Mouse (Mus musculus) stomach, postnatal 0 days (tissue): Measurements from ENCODE around the gene Wbp2nl. TPM values are rescaled to one million over a fixed set of nuclear protein-coding genes. Genes with fewer than 3 reads are reported as not detected.

Experiments used
- ATAC-seq: fragments of 200-750 bp; cut with Nextera tagmentation; 2 replicates; pipeline ENCODE4 v1.8.0; 2017; ENCODE audit not compliant: low FRiP score, low TSS enrichment
- DNase-seq: peaks from one replicate; pipeline ENCODE4 v3.0.0-alpha.2; 2016; ENCODE audit warnings: low spot score
- H3K27ac ChIP-seq: fragments of 300-500 bp; sonication (generic); replicated peaks from 2 replicates; pipeline ENCODE4 v1.5.1; 2014; ENCODE audit warnings: mild to moderate bottlenecking, control low read depth
- H3K27me3 ChIP-seq: fragments of 300-500 bp; sonication (generic); 2 replicates; pipeline ENCODE4 v1.6.1; 2014; ENCODE audit warnings: low read length; ENCODE audit not compliant: control insufficient read depth, insufficient read depth
- H3K36me3 ChIP-seq: fragments of 300-500 bp; sonication (generic); 2 replicates; pipeline ENCODE4 v1.6.1; 2014; ENCODE audit warnings: low read length, mixed read lengths; ENCODE audit not compliant: control insufficient read depth, insufficient read depth
- H3K4me1 ChIP-seq: fragments of 300-500 bp; sonication (generic); replicated peaks from 2 replicates; pipeline ENCODE4 v1.6.1; 2014; ENCODE audit warnings: antibody characterized with exemption; ENCODE audit not compliant: control insufficient read depth, insufficient read depth
- H3K4me2 ChIP-seq: fragments of 300-500 bp; sonication (generic); replicated peaks from 2 replicates; pipeline ENCODE4 v1.6.1; 2014; ENCODE audit warnings: low read depth, mild to moderate bottlenecking, control low read depth, moderate library complexity
- H3K4me3 ChIP-seq: fragments of 300-500 bp; sonication (generic); 2 replicates; pipeline ENCODE4 v1.5.1; 2014; ENCODE audit warnings: low read depth, low read length, control low read depth
- H3K9ac ChIP-seq: fragments of 300-500 bp; sonication (generic); 2 replicates; pipeline ENCODE4 v1.6.1; 2014; ENCODE audit warnings: mild to moderate bottlenecking, low read length, control low read depth, mixed read lengths
- H3K9me3 ChIP-seq: fragments of 300-500 bp; sonication (generic); 2 replicates; pipeline ENCODE4 v1.6.1; 2016; ENCODE audit warnings: low read length; ENCODE audit not compliant: control insufficient read depth
- CTCF ChIP-seq: IDR thresholded peaks from 2 replicates; pipeline ENCODE4 v1.5.1; 2016; ENCODE audit warnings: antibody characterized with exemption, low read depth, mild to moderate bottlenecking, moderate library complexity
- EP300 ChIP-seq: optimal IDR thresholded peaks from 2 replicates; pipeline ENCODE3; 2016; ENCODE audit warnings: antibody characterized with exemption
- WGBS: fragments of 180-500 bp; shearing (Covaris S2); extraction: QIAGEN DNeasy Blood & Tissue Kit; methylation state at CpG from one replicate; pipeline ENCODE4 v1.1.7; 2014; 5-methylcytosine and 5-hydroxymethylcytosine counted together
- polyA plus RNA-seq: library from polyadenylated mRNA; unstranded; fragments of >200 nt; fragmentation: Nextera tagmentation; extraction: Ambion mirVana; gene quantifications from 2 replicates; pipeline ENCODE4 v1.2.1, GENCODE M21; 2015

Wbp2nl gene
- polyA plus RNA-seq, 1 experiment from 2014 or later: 0.08 TPM

DNA sequence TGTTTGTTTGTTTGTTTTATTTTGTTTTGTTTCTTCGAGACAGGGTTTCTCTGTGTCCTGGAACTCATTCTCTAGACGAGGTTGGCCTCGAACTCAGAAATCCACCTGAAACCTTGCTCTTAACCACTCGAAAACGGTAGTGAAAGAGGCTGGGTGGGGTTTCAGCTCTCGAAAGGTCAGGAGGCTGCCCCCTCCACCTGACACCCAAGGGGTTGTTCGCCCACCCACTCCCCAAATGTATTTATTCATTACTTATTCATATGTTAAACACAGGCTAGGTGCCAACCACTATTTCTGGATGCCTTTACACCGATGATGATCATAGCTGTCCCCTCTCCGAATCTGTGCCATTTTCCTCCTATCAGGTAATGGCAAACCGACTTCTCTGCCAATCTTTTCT, 40.4 kb downstream of the Wbp2nl start:
- TF ChIP-seq EP300 (no peak), CTCF (no peak; the same call in 1 of the 2 replicates)
- ATAC-seq: no peak
- 56% methylated on average over 10 of the region's 10 CpGs for WGBS
- Histone ChIP-seq H3K36me3 (peaks cover 13% of the 10 kb centered on the region; the same call in 1 of the 2 replicates), H3K27me3 (no peaks in the 10 kb centered on the region), H3K4me2 (peak overlapping the region; percentile 66), H3K4me1 (peaks cover 6% of the 10 kb centered on the region), H3K4me3 (peak overlapping the region; percentile 67), H3K9me3 (no peaks in the 10 kb centered on the region), H3K27ac (peak overlapping the region; percentile 86), H3K9ac (peak overlapping the region; percentile 78)
- DNase-seq: no peak

DNA sequence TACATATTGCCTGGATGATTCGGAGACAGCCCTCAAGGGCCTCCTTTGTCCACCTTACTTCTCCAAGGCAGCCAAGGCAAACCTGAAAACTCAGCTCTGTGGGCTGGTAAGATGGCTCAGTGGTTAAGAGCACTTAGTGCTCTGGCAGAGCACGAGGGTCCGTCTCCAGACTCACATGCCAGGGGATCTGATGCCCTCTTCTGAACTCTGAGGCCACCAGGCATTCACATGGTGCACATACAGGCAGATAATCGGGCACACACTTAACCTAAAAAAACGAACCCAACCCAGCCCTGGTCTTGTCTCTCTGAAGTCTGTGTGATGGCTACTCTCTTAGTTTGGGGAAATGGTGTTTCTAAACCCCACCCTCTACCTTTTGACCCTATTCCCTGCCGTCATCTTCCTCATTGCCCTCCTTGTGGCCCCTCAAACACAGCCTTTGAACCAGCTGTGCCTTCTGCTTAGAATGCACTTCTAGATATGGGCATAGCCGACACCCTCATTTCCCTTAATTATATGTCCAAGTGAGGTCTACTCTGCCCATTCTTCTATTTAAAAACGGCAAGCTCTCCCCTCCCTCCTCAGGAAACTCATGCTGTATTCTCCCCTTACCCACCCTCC, 41.0 kb downstream of the Wbp2nl start:
- Histone ChIP-seq H3K36me3 (peaks cover 12% of the 10 kb centered on the region; the same call in 1 of the 2 replicates), H3K9ac (no peak overlapping the region), H3K27me3 (no peaks in the 10 kb centered on the region), H3K4me3 (no peak overlapping the region), H3K4me1 (peaks cover 6% of the 10 kb centered on the region), H3K4me2 (no peak overlapping the region), H3K27ac (no peak overlapping the region), H3K9me3 (no peaks in the 10 kb centered on the region)
- 67% methylated on average over 8 of the region's 8 CpGs for WGBS
- DNase-seq (no peak), ATAC-seq (no peak)
- no peak for TF ChIP-seq EP300
- TF ChIP-seq CTCF: no peak

DNA sequence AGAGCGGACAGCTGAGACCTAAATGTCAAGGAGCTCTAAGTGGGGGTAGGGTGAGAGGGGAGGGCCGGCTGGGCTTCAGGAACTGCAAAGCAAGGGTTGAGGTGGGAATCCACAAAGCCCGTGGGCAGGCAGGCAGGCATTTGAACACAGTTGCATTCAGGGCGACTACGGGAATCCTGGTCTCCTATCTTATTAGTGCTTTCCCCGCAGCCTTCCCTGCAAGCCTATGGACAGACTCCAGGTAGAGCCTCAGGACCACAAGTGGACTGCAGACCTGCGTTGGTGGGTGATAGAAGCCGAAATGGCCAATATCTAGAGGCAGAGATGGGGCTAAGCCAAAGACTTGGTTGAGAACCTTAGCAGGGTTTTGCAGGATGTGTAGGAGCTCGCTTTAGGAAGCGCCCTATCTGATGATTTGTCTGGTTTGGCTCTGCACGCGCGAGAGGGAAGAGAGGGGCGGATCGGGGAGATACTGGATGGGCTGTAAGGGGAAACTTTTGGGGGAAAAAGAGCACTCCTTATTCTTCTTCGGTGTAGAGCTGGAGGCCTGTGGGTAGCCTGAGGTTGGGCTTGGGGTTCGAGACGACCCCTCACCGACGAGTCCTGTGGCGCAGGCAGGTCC, 41.8 kb downstream of the Wbp2nl start:
- Histone ChIP-seq H3K27ac (peak overlapping the region; percentile 91), H3K4me2 (peak overlapping the region; percentile 92), H3K9ac (peak overlapping the region; percentile 83), H3K36me3 (peaks cover 6% of the 10 kb centered on the region; the same call in 1 of the 2 replicates), H3K4me1 (peaks cover 6% of the 10 kb centered on the region), H3K27me3 (no peaks in the 10 kb centered on the region), H3K9me3 (no peaks in the 10 kb centered on the region), H3K4me3 (peak overlapping the region; percentile 56)
- DNase-seq: no peak
- 31% methylated on average over 20 of the region's 21 CpGs for WGBS
- TF ChIP-seq EP300: no peak
- no peak for ATAC-seq

DNA sequence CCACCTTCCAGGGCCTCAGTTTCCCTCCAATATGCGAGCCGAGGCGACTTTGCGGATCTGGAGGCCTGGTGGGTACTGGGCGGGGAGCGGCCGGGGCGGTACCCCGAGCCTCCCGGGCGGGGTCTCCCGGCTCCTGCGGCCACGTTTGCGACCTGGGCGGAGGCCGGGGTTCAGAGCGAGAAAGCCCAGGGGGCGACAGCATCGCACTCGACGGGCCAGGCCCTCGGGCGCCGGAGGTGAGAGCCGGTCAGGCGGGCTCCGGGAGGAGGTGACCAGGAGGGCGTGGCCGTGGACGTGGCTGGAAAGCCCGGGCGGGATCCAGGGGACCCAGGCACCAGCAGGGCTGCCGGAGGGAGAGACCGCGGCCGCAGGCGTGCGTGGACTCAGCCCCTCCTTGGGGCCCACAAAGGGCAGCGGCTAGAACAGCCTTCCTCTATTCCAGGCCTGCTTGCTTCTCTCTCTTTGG, 42.3 kb downstream of the Wbp2nl start:
- peak overlapping the region; percentile 92 for H3K4me2 ChIP-seq
- peak overlapping the region; percentile 56 for H3K4me3 ChIP-seq
- TF ChIP-seq CTCF (peak; percentile 31; the same call in 1 of the 2 replicates), EP300 (no peak)
- H3K9ac ChIP-seq: peak overlapping the region; percentile 83
- H3K27ac ChIP-seq: peak overlapping the region; percentile 91
- H3K27me3 ChIP-seq: no peaks in the 10 kb centered on the region
- ATAC-seq (peak; percentile 19), DNase-seq (peak; percentile 84)
- peaks cover 3% of the 10 kb centered on the region; the same call in 1 of the 2 replicates for H3K36me3 ChIP-seq
- no peaks in the 10 kb centered on the region for H3K9me3 ChIP-seq
- peaks cover 6% of the 10 kb centered on the region for H3K4me1 ChIP-seq
- 0% methylated on average over 30 of the region's 40 CpGs for WGBS

DNA sequence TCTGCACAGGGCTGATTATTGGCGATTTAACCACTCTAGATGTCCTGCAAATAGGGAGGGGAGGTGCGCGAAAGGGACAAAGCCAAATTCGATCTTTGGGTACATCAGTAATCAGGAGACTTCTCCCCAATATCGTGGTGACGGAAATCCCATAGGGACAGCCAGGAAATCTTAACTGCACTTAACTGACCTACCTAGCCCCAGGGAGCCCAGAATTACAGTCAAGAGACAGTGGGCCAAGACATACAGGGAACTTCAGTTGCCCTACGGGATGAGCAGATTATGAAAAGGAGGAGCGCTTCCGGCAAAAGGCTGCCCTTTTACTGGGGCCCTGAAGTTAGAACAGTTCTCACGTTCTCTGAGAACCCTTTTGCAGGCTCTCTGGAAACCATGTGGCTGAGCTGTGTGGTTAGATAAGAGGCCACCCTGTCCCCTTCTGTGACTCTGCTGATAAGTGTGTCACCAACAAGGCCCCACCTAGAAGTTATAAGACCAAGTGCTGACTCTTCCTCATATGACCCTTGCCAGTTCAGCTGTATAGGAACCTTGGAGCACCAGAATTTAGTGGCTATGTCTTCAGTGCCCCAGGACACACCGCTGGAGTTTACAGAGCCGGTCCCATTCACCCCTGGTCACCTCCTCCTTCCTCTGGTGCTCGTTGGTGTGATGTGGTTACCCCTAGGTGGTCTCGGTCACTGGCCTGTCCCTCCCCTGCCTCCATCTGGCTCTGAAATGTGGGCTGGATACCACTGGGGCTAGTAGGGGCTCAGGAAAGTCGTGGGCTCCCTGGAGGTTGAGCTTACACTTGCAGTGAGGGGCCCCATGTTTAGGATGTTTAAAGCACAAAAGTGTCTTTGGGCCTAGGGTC, 43.2 kb downstream of the Wbp2nl start:
- Histone ChIP-seq H3K27ac (peak overlapping the region; percentile 91), H3K4me1 (peaks cover 10% of the 10 kb centered on the region), H3K36me3 (peaks cover 1% of the 10 kb centered on the region; the same call in 1 of the 2 replicates), H3K9me3 (no peaks in the 10 kb centered on the region), H3K9ac (peak overlapping the region; percentile 83), H3K27me3 (no peaks in the 10 kb centered on the region), H3K4me3 (peak overlapping the region; percentile 56), H3K4me2 (peak overlapping the region; percentile 92)
- ATAC-seq: no peak
- no peak for DNase-seq
- TF ChIP-seq EP300: no peak
- TF ChIP-seq CTCF: no peak
- 40% methylated on average over 15 of the region's 15 CpGs for WGBS
